In genomic region chr15:95542632-95543031, GRCm38 (mm10) we compare ENCODE assay signal across 22 mouse cellular contexts. TPM values are rescaled to one million over a fixed set of nuclear protein-coding genes. Genes with fewer than 3 reads are reported as not detected.
"Had no signal": no experiment of that assay in that cellular context is flagged by ENCODE, and none has a peak within 500 bp of the region (broad histone marks: within the 10 kb centered on the region; RNA-seq: fewer than 3 reads in every experiment).

No protein-coding gene starts in this region.

- H3K4me3 ChIP-seq: liver, embryonic 13.5 days; liver, embryonic 15.5 days; lung, embryonic 15.5 days; megakaryocyte, embryonic 14.5 days; midbrain, embryonic 12.5 days; neural tube, embryonic 12.5 days; stomach, embryonic 15.5 days had no signal

- H3K9ac ChIP-seq: liver, embryonic 13.5 days; liver, embryonic 15.5 days; liver, postnatal 0 days; lung, embryonic 15.5 days; midbrain, embryonic 12.5 days; neural tube, embryonic 12.5 days; stomach, embryonic 15.5 days had no signal

- ATAC-seq: liver, postnatal 0 days; lung, postnatal 0 days had no signal

- DNase-seq: liver, embryonic 13.5 days; liver, postnatal 0 days; lung, adult 2 months; lung, postnatal 14 days; lung, postnatal 36 days; midbrain, embryonic 14.5 days; right cerebral cortex, postnatal 14 days; thymus, adult 2 months; thymus, postnatal 25 days; thymus, postnatal 4 days had no signal

- H3K27ac ChIP-seq: liver, embryonic 13.5 days; liver, embryonic 15.5 days; lung, embryonic 15.5 days; macrophage; midbrain, embryonic 12.5 days; neural tube, embryonic 12.5 days; stomach, embryonic 15.5 days; stomach, postnatal 0 days had no signal

- H3K4me1 ChIP-seq: liver, embryonic 13.5 days; liver, embryonic 15.5 days; lung, embryonic 15.5 days; megakaryocyte, embryonic 14.5 days; midbrain, embryonic 12.5 days; neural tube, embryonic 12.5 days; stomach, embryonic 15.5 days had no signal

- H3K4me2 ChIP-seq: liver, embryonic 13.5 days; liver, embryonic 15.5 days; lung, embryonic 15.5 days; midbrain, embryonic 12.5 days; neural tube, embryonic 12.5 days; stomach, embryonic 15.5 days had no signal

- H3K36me3 ChIP-seq: liver, embryonic 13.5 days; liver, embryonic 15.5 days; lung, embryonic 15.5 days; midbrain, embryonic 12.5 days; neural tube, embryonic 12.5 days; stomach, embryonic 15.5 days had no signal

- H3K27me3 ChIP-seq: liver, embryonic 13.5 days; liver, embryonic 15.5 days; lung, embryonic 15.5 days; megakaryocyte, embryonic 14.5 days; midbrain, embryonic 12.5 days; neural tube, embryonic 12.5 days; stomach, embryonic 15.5 days had no signal

- H3K9me3 ChIP-seq: lung, embryonic 15.5 days; midbrain, embryonic 12.5 days; neural tube, embryonic 12.5 days; stomach, embryonic 15.5 days had no signal

RNA-seq across cellular contexts. Expression of gene Nell2, which starts 14.3 kb away (rescaled TPM):
- total RNA-seq: megakaryocyte progenitor cell, adult 5-6 weeks; monocyte, adult 5-6 weeks; neutrophil, adult 5-6 weeks had no signal
- polyA plus RNA-seq: macrophage had no signal
